Mouse (Mus musculus): ENCODE data around the gene Csnk2b.

- TF ChIP-seq CTCF (IDR thresholded peaks at IDR 0.05; ENCODE audit: low read depth) (no peak), EP300 (IDR thresholded peaks at IDR 0.05; ENCODE audit: low read depth) (no peak)
Measured at GRCm38 (mm10) chr17:35153931-35154330, 32.1 kb upstream of the Csnk2b start.

Measured in liver, postnatal 0 days (tissue).